Mouse (Mus musculus) liver, adult 2 months (tissue): ENCODE results near the gene Homer2. TPM values are rescaled to one million over a fixed set of nuclear protein-coding genes. Genes with fewer than 3 reads are reported as not detected.

ENCODE experiments used
- DNase-seq: peaks from one replicate; pipeline ENCODE4 v3.0.0-alpha.2; 2011; ENCODE audit warnings: low read depth, low spot score; ENCODE audit errors: extremely low read depth
- H3K27ac ChIP-seq: fragments of 200-500 bp; replicated peaks from 2 replicates; pipeline ENCODE4 v1.5.1; 2012; ENCODE audit warnings: low read depth, mild to moderate bottlenecking, control low read depth, inconsistent platforms, low read length; ENCODE audit not compliant: insufficient read depth
- H3K27me3 ChIP-seq: fragments of 200-500 bp; 2 replicates; pipeline ENCODE4 v1.6.1; 2012; ENCODE audit warnings: mild to moderate bottlenecking, moderate library complexity, low read length, inconsistent platforms; ENCODE audit not compliant: control insufficient read depth, insufficient read depth
- H3K36me3 ChIP-seq: fragments of 200-500 bp; 2 replicates; pipeline ENCODE4 v1.6.1; 2012; ENCODE audit warnings: low read length, inconsistent platforms; ENCODE audit not compliant: control insufficient read depth, insufficient read depth
- H3K4me1 ChIP-seq: fragments of 200-500 bp; 2 replicates; pipeline ENCODE4 v1.6.1; 2011; ENCODE audit warnings: low read length; ENCODE audit not compliant: control insufficient read depth, insufficient read depth
- H3K4me3 ChIP-seq: fragments of 200-500 bp; 2 replicates; pipeline ENCODE4 v1.5.1; 2011; ENCODE audit warnings: low read depth, mild to moderate bottlenecking, control low read depth, low read length, moderate library complexity; ENCODE audit not compliant: insufficient read depth
- H3K79me2 ChIP-seq: fragments of 200-500 bp; 2 replicates; pipeline ENCODE4 v1.6.1; 2012; ENCODE audit warnings: inconsistent platforms, mild to moderate bottlenecking, low read length, moderate library complexity; ENCODE audit not compliant: control insufficient read depth, insufficient read depth
- H3K9ac ChIP-seq: fragments of 200-500 bp; 2 replicates; pipeline ENCODE4 v1.6.1; 2012; ENCODE audit warnings: low read depth, mild to moderate bottlenecking, control low read depth, inconsistent platforms, low read length
- CTCF ChIP-seq: fragments of 200-500 bp; IDR thresholded peaks from 2 replicates; pipeline ENCODE4 v1.5.1; 2011; ENCODE audit warnings: low read depth, low read length, control low read depth
- POLR2A ChIP-seq: fragments of 200-500 bp; IDR thresholded peaks from 2 replicates; pipeline ENCODE4 v1.6.1; 2011; ENCODE audit warnings: low read length, control low read depth; ENCODE audit not compliant: insufficient read depth; ENCODE audit errors: extremely low read depth
- WGBS: fragments of 180-500 bp; shearing (Covaris S2); methylation state at CpG from one replicate; pipeline ENCODE4 v1.1.7; 2018; 5-methylcytosine and 5-hydroxymethylcytosine counted together
- polyA plus RNA-seq: library from polyadenylated mRNA; depleted of rRNA; stranded (reverse); fragments of >200 nt; gene quantifications from 2 replicates; pipeline ENCODE4 v1.2.3, GENCODE M21; 2012
- total RNA-seq: library from RNA; depleted of rRNA; stranded (reverse); fragments of >200 nt; gene quantifications from 2 replicates; pipeline ENCODE4 v1.2.3, GENCODE M21; 2014

Gene Homer2
- total and polyA plus RNA-seq, 2 experiments: 18.4 to 32.2 TPM

DNA sequence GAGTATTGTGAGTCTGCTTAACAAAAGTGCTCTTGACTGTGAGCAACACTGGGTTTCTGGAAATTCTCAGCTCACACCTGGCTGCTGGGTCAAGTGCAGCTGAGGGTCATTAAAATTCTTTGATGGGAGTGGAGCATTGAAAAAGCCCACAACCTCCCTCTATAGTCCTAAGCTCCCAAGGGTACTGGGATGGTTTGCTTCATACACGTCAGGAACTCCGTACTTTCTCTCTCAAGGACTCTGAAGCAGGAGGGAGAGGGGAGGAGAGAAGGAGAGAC is 19.3 kb upstream of the Homer2 start:
- Histone ChIP-seq H3K27me3 (no peaks in the 10 kb centered on the region), H3K4me1 (no peaks in the 10 kb centered on the region), H3K27ac (no peak overlapping the region), H3K36me3 (no peaks in the 10 kb centered on the region), H3K79me2 (no peaks in the 10 kb centered on the region), H3K4me3 (no peak overlapping the region), H3K9ac (no peak overlapping the region)
- 90% methylated on average over 2 of the region's 2 CpGs for WGBS
- DNase-seq: no peak
- TF ChIP-seq CTCF (no peak), POLR2A (no peak)

DNA sequence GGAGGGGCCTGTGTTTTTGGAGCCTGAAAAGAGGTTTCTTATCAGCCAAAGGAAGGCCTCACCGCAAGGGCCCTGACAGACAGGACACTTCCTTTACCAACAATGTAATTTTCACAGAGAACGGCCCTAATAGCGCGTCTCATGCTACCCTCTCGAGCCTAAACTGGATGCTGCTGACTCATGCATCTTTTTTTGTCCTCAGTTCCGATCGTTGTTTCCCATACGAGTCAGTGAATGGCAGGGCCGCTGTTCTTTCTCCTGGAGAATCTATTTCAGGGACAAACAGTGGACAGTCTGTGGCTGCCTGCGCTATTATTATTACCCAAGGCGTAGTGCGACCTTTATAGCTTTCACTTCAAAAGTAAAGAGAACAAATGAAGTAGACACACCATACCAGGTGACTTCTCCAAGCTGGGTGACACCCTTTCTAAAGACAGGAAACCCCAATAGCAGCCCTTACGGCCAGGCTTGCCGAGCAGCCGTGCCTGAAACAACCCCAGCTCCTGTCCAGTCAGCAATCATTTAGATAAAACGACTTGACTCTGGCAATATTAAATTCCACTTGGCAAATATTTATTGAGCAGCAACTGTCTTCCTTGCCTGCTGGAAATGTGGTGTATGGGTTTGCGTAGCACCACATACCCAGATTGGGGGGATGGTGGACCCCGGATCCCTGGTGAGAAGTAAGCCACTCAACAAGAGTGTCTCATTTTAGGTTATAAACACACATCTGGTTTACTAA is 18.8 kb upstream of the Homer2 start:
- Histone ChIP-seq H3K4me3 (no peak overlapping the region), H3K79me2 (no peaks in the 10 kb centered on the region), H3K27me3 (no peaks in the 10 kb centered on the region), H3K27ac (no peak overlapping the region), H3K9ac (no peak overlapping the region), H3K36me3 (no peaks in the 10 kb centered on the region), H3K4me1 (no peaks in the 10 kb centered on the region)
- 72% methylated on average over 18 of the region's 18 CpGs for WGBS
- DNase-seq: no peak
- TF ChIP-seq CTCF (no peak), POLR2A (no peak)

DNA sequence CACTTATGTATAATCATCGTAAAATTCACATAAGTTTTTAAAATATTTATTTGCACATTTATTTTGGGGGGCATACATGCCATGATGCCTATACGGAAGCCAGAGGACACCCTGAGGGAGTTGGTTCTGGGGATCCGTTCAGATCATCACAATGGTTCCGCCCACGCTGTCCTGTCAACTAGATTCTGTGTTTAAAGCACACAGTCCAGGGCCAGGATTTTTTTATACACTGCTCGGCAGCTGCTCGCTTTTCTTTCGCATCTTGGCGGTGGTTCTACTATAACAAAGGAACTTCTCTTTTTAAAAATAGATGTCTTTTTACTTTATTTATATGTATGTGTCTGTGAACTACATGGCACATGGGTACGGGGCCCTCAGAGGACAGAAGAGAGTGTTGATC is 16.5 kb upstream of the Homer2 start:
- no peak overlapping the region for H3K9ac ChIP-seq
- no peak overlapping the region for H3K27ac ChIP-seq
- no peaks in the 10 kb centered on the region for H3K79me2 ChIP-seq
- no peaks in the 10 kb centered on the region for H3K4me1 ChIP-seq
- H3K4me3 ChIP-seq: no peak overlapping the region
- no peak for TF ChIP-seq CTCF
- no peak for TF ChIP-seq POLR2A
- H3K36me3 ChIP-seq: no peaks in the 10 kb centered on the region
- H3K27me3 ChIP-seq: no peaks in the 10 kb centered on the region
- no peak for DNase-seq
- 90% methylated on average over 10 of the region's 10 CpGs for WGBS

DNA sequence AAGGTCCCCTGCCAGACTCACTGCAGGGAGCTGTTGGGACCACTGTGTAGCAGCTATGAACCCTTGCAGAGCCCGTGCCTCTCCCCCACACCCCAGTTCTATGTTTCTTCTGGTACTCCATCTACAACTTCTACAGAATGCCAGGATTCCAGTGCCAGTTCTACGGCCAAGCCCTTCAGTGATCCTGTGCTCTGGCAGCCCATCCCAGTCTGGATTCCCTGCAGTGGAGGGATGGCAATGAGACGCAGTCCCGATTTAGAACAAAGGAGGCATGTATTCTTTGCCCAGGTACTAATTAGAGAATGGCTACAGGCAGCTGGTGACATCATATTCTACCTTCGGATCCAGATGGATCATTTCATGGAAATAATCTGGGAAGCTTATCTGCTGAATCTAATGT is 13.9 kb upstream of the Homer2 start:
- H3K4me1 ChIP-seq: no peaks in the 10 kb centered on the region
- no peaks in the 10 kb centered on the region for H3K36me3 ChIP-seq
- no peak overlapping the region for H3K27ac ChIP-seq
- no peak overlapping the region for H3K9ac ChIP-seq
- no peak for DNase-seq
- TF ChIP-seq CTCF (no peak), POLR2A (no peak)
- H3K4me3 ChIP-seq: no peak overlapping the region
- 72% methylated on average over 5 of the region's 5 CpGs for WGBS
- no peaks in the 10 kb centered on the region for H3K79me2 ChIP-seq
- no peaks in the 10 kb centered on the region for H3K27me3 ChIP-seq

DNA sequence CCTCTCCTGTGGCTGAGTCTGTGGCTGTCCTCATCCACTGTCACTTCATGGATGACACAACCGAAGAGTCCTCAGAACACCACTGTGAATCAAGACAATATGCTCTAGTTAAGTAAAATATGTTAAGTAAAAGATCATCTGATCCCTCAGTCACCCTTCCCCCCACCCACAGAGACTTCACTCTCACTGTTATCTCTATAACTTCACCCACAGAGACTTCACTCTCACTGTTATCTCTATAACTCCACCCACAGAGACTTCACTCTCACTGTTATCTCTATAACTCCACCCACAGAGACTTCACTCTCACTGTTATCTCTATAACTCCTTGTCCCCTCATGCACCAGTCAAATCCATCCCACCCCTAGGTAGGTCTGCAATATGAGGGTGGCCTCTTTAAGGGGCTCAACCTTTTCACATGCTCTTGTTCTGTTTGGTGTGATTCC is 11.9 kb upstream of the Homer2 start:
- no peaks in the 10 kb centered on the region for H3K4me1 ChIP-seq
- no peaks in the 10 kb centered on the region for H3K79me2 ChIP-seq
- no peak for DNase-seq
- 79% methylated on average over 1 of the region's 1 CpGs for WGBS
- no peak overlapping the region for H3K9ac ChIP-seq
- no peaks in the 10 kb centered on the region for H3K27me3 ChIP-seq
- H3K4me3 ChIP-seq: no peak overlapping the region
- H3K27ac ChIP-seq: no peak overlapping the region
- H3K36me3 ChIP-seq: no peaks in the 10 kb centered on the region
- TF ChIP-seq POLR2A: no peak
- TF ChIP-seq CTCF: no peak

DNA sequence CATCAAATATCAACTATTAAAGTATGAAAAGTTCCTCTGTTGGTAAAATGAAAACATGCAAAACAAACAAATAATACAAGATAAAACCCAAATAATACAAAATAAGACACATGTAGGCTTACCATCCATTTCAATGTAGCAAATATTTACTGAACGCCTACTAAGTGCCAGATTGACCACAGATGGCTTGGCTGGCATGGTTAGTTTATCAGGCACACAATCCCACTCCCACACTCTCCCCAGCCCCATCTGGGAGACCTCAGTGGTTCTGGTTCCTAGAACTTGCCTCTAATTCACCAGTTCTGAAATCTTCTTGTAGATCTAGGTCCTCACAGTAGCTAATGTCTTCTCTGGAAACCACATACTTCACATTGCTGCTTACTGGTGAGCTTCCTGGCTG is 11.3 kb upstream of the Homer2 start:
- 67% methylated on average over 1 of the region's 1 CpGs for WGBS
- H3K79me2 ChIP-seq: no peaks in the 10 kb centered on the region
- no peak overlapping the region for H3K4me3 ChIP-seq
- no peak for DNase-seq
- no peak overlapping the region for H3K27ac ChIP-seq
- H3K9ac ChIP-seq: no peak overlapping the region
- no peaks in the 10 kb centered on the region for H3K4me1 ChIP-seq
- H3K36me3 ChIP-seq: no peaks in the 10 kb centered on the region
- TF ChIP-seq POLR2A (no peak), CTCF (no peak)
- H3K27me3 ChIP-seq: no peaks in the 10 kb centered on the region
